Mouse (Mus musculus) urinary bladder, postnatal 14 days (tissue): ENCODE data around the gene Cyp2b9.
A peak's percentile ranks its signal among the peaks of the same experiment; 100 is the strongest.
"Not testable (repeated sequence)": the region's sequence is repeated elsewhere in the genome, so short reads cannot be mapped to it uniquely, and the experiment has no call there.

ENCODE experiments used
- DNase-seq: peaks from one replicate; pipeline ENCODE4 v3.0.0; 2021; ENCODE audit warnings: low spot score

Cyp2b9 gene

DNA sequence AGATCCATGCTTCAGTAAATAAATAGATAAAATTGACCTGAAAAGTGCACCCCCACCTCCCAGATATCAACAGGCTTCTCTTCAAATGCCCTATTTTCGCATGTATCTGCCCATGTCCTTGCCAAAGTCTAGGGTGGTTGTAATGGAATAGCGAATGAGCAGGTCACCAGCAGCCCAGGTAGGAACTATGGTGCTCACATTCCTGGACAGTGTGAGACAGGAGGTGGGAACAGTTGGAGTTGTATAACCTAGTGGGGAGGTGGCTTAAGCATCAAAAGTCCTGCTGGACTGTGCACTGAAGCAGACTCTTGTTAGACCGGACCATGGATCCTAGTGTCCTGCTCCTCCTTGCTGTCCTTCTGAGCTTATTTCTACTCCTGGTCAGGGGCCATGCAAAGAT is at the start of gene Cyp2b9:
Cyp2b9 (plus strand) TSS at position 301 of the 400 bp plus-strand sequence.
- not testable (repeated sequence) for DNase-seq

DNA sequence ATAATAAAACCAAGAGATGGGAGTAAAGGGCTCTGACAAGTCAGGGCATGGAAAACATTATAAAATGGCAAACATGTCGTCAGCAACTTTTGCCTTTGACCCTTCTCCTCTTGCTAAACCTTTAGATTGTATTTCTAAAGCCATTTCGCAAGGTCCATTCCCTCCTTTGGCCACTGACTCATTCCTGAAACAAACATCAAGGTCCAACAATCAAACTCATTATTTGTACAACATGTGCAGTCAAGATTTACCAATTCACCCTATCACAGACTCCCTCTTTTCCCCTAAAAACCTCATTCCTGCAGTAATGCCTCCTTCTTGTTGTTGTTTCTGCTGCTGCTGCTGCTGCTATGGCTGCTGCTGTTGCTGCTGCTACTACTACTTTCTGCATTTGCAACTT is 33.6 kb upstream of the Cyp2b9 start:
- DNase-seq, result not testable (repeated sequence)

DNA sequence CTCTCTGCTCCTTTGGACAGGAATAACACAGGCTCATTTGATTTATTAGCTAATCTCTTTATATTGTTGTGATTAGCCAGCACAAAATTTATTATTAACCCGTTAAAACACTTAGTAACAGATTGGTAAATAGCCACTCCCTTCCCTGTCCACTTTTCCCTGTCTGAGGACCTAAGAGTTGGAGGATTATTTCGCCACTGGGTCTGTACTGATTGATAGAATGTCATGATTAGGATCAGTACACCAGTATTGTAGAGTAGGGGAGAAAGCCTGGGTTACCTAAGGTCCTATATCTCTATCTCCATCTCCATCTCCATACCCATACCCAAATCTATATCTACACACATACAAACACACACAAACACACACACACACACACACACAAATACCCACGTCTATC is 29.6 kb upstream of the Cyp2b9 start:
- DNase-seq, result not testable (repeated sequence)

DNA sequence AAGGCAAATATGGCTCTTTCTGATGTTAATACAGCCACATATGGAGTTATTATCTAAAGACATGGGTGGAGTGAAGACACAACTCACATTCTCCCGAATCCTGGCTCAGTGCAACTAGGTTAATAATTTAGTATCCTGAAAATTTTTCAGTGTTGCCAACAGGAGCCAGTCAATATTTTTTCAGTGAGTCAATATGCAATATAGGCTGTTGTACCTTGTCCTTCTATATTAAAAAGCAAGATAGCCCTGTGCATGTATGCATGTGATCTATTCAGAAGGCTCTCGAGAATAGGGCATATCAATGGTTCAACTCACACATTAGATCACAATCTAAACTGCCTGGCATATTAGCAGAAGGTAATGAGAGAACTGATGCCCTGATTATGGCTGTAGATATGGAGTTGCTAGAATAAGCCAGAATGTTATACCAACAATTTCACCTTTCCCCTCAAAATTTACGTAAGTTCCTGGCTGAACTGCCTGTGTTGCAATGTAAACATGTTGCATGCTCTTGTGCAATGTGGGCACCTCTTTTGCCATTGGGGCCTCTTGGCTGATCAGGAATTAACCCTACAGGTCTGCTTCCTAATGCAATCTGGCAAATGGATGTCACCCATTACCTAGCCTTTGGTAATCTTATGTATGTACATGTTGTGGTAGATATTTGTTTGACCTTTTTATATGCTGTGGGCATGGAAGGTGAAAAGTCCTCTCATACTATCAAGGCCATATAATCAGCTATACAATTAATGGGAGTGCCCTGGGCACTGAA is 4.3 kb upstream of the Cyp2b9 start:
- DNase-seq, result not testable (repeated sequence)

DNA sequence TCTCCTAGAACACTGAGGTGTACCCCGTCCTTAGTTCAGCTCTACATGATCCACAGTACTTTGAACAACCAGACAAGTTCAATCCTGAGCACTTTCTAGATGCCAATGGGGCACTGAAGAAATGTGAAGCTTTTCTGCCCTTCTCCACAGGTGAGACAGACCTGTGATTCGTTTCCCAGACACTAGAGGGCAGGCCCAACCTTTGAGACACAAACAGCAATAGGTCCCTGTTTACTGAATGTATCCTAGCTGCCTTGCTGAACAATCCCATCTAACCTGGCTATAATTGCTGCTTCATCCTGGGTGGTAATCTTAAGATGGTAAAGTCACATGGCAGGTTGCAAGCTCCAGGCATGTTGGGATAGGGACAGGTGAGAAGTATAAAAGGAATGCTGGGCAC is 27.9 kb downstream of the Cyp2b9 start:
- DNase-seq, result peak; percentile 31

DNA sequence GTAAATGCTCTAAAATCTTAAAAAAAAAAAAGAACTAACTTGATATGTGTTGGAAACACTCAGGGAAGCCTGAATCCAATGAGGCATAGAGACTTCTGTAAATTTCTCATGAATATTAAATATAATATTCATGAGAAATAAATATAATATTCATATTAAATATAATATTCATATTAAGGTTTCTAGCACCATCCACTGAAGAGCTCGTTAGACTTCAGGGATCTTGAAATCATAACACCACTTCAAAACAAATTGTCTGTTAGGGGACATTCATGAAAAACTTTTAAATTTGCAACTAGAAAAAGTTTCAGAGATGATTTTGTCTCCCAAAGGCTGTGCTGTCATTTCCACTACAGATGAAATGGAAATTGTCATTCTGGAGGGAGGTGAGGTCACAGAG is 86.8 kb downstream of the Cyp2b9 start, which contains the start of gene Vmn1r184:
Vmn1r184 (plus strand) TSS at position 301 of the 400 bp plus-strand sequence.
- not testable (repeated sequence) for DNase-seq
